Comparison of ENCODE assay signal across 8 mouse cellular contexts in the genomic region with DNA sequence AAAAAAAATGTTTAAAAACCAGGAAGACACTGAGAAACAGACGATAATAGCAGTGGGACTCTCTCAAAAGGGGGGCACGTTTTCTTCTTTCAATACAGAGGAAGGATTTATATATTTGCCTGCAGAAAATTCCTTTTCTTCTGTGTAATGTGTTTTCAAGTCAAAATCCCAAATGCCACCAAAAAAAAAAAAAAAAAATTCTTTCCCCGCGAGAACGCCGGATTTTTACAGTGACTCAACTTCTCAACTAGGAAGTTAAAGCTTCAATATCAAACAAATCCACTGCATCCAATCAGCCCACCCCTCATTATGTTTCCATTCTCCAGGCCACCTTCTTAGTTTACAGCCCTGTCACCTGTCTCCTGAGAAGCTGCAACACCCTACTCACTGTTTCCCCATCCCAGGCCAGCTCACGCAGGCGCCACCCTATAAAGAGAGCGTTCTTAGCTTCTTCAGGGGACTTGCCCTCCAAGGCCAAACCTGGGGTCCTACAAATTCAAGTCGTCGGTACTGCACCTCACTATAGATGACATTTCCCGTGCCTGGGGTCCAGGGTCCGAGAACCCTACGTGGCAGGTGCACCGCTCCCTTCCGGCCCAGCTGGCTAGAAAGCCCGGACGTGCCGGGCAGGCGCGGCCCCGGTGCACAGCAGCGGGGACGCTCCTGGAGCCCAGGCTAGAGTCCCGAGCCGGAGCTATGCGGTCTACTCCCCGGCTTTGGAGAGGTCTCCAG. TPM values are rescaled to one million over a fixed set of nuclear protein-coding genes. Genes with fewer than 3 reads are reported as not detected.
DNase-seq lines count a peak whose midpoint lies in the region; ATAC-seq and TF ChIP-seq lines count a peak whose summit lies in the region.

No protein-coding gene starts in this region.

- no peak for DNase-seq in heart, adult 9 months (ENCODE audit: low spot score in 2 of 2)
- no peak for DNase-seq in ES-E14 (ENCODE audit: low read depth, low spot score)
- DNase-seq in forebrain, postnatal 0 days: no peak
- DNase-seq in B cell, adult 2 months: no peak
- no peak for DNase-seq in gastrocnemius, adult 8-10 months (ENCODE audit: low spot score in 2 of 2)
- DNase-seq in kidney, postnatal 25 days: no peak

- no peak for TF ChIP-seq CTCF in forebrain, postnatal 0 days (IDR thresholded peaks at IDR 0.05; ENCODE audit: low read depth)

- ATAC-seq in heart, embryonic 14.5 days (ENCODE audit: insufficient number of reproducible peaks, insufficient read depth, low FRiP score, low read depth): no peak
- peak; percentile 1; the same call in 1 of the 2 replicates for ATAC-seq in forebrain, postnatal 0 days
- ATAC-seq in megakaryocyte, adult 5-6 weeks (ENCODE audit: poor library complexity, severe bottlenecking): peak; percentile 10; the same call in 1 of the 2 replicates

- in situ Hi-C loops in ES-E14 (cut with MboI; ENCODE audit: low sequenced_read_pairs in 2 of 2, unreplicated experiment in 2 of 2): no loop called here

- peak overlapping the region; percentile 76 for H3K4me2 ChIP-seq in heart, embryonic 14.5 days (ENCODE audit: low read length)
- H3K4me2 ChIP-seq in forebrain, postnatal 0 days (ENCODE audit: low read depth): peak overlapping the region; percentile 96

- H3K9me3 ChIP-seq in heart, embryonic 14.5 days (ENCODE audit: control insufficient read depth, low read length): peaks cover 6% of the 10 kb centered on the region; the same call in 1 of the 2 replicates
- H3K9me3 ChIP-seq in ES-E14 (ENCODE audit: control insufficient read depth, insufficient read depth, low read depth, low read length): no peaks in the 10 kb centered on the region
- no peaks in the 10 kb centered on the region for H3K9me3 ChIP-seq in forebrain, postnatal 0 days (ENCODE audit: low read length)

- H3K4me3 ChIP-seq in heart, embryonic 14.5 days (ENCODE audit: control insufficient read depth in 1 of 2, insufficient read depth in 1 of 2, low read depth in 1 of 2, low read length in 2 of 2): peak overlapping the region; percentile 74 to 90
- peak overlapping the region; percentile 86 to 98 for H3K4me3 ChIP-seq in ES-E14 (ENCODE audit: insufficient read depth in 1 of 2, low read depth in 1 of 2, low read length in 2 of 2, poor library complexity in 1 of 2, severe bottlenecking in 1 of 2)
- H3K4me3 ChIP-seq in forebrain, postnatal 0 days (ENCODE audit: low read depth, low read length): peak overlapping the region; percentile 86

- WGBS in heart, embryonic 14.5 days: 6% methylated on average over 28 of the region's 28 CpGs
- WGBS in forebrain, postnatal 0 days: 7% methylated on average over 28 of the region's 28 CpGs

- H3K36me3 ChIP-seq in heart, embryonic 14.5 days (ENCODE audit: control insufficient read depth, insufficient read depth, low read length): peaks cover 7% of the 10 kb centered on the region; the same call in 1 of the 2 replicates
- H3K36me3 ChIP-seq in ES-E14 (ENCODE audit: control insufficient read depth, insufficient read depth, low read length, poor library complexity, severe bottlenecking): no peaks in the 10 kb centered on the region
- no peaks in the 10 kb centered on the region for H3K36me3 ChIP-seq in forebrain, postnatal 0 days (ENCODE audit: insufficient read depth)

- peak overlapping the region; percentile 88 for H3K9ac ChIP-seq in heart, embryonic 14.5 days (ENCODE audit: low read length)
- H3K9ac ChIP-seq in ES-E14 (ENCODE audit: insufficient read depth, low read depth, low read length, poor library complexity, severe bottlenecking): peak overlapping the region; percentile 91
- peak overlapping the region; percentile 87 for H3K9ac ChIP-seq in forebrain, postnatal 0 days

- H3K4me1 ChIP-seq in heart, embryonic 14.5 days (ENCODE audit: control insufficient read depth in 2 of 2, insufficient read depth in 2 of 2, low read length in 2 of 2): peaks cover 0 to 34% of the 10 kb centered on the region in 2 experiments; a peak in 3 of 4 replicates
- H3K4me1 ChIP-seq in ES-E14 (ENCODE audit: control insufficient read depth in 2 of 2, insufficient read depth in 2 of 2, low read length in 2 of 2, poor library complexity in 1 of 2): peaks cover 2 to 3% of the 10 kb centered on the region in 2 experiments; a peak in 1 of 4 replicates
- H3K4me1 ChIP-seq in forebrain, postnatal 0 days (ENCODE audit: insufficient read depth): peaks cover 5% of the 10 kb centered on the region; the same call in 1 of the 2 replicates

- H3K27me3 ChIP-seq in heart, embryonic 14.5 days (ENCODE audit: control insufficient read depth, insufficient read depth, low read length): no peaks in the 10 kb centered on the region
- no peaks in the 10 kb centered on the region for H3K27me3 ChIP-seq in forebrain, postnatal 0 days (ENCODE audit: insufficient read depth, low read length)

- H3K27ac ChIP-seq in heart, embryonic 14.5 days (replicated peaks in 1 of 2; ENCODE audit: control insufficient read depth in 1 of 2, insufficient read depth in 1 of 2, low read depth in 2 of 2, low read length in 2 of 2): peak overlapping the region; percentile 94 to 96
- H3K27ac ChIP-seq in ES-E14 (ENCODE audit: insufficient read depth, low read depth, low read length, poor library complexity, severe bottlenecking): peak overlapping the region; percentile 91
- peak overlapping the region; percentile 96 for H3K27ac ChIP-seq in forebrain, postnatal 0 days (ENCODE audit: low read depth, low read length)

TF ChIP-seq in ES-E14, 5 proteins besides CTCF, POLR2A, EP300 and RAD21:
- no peak for TF ChIP-seq MAFK (IDR thresholded peaks at IDR 0.05; ENCODE audit: insufficient read depth, low read depth, low read length)
- peak; percentile 61; the same call in 1 of the 2 replicates for TF ChIP-seq ZNF384 (IDR thresholded peaks at IDR 0.05; ENCODE audit: low read depth, low read length)

RNA-seq across cellular contexts. Expression of a gene that starts 0.8 kb away (rescaled TPM):
- polyA plus RNA-seq in heart, embryonic 14.5 days (2014; fragmentation: Nextera tagmentation; extraction: Ambion mirVana): 63.2 and 72.3 TPM in 2 replicates
- total RNA-seq in ES-E14 (2012; rRNA removed): 42.4 and 48.5 TPM in 2 replicates
- 50.6 and 81.7 TPM in 2 replicates for total RNA-seq in forebrain, postnatal 0 days (2014; rRNA removed)
- polyA plus RNA-seq in forebrain, postnatal 0 days (2015; fragmentation: Nextera tagmentation; extraction: Ambion mirVana): 59.0 and 63.9 TPM in 2 replicates
- total RNA-seq in megakaryocyte, adult 5-6 weeks (2015): 66.8 and 78.9 TPM in 2 replicates
- 79.7 and 96.9 TPM in 2 replicates for total RNA-seq in megakaryocyte, adult 5-6 weeks (2017)
- total RNA-seq in gastrocnemius, adult 8-10 months (2022): 10 to 100 TPM; 27.9 to 33.0 (median 30.6) TPM

RNA-seq across cellular contexts. Expression of a gene that starts 0.8 kb away (rescaled TPM):
- 250 and 263 TPM in 2 replicates for polyA plus RNA-seq in heart, embryonic 14.5 days (2014; fragmentation: Nextera tagmentation; extraction: Ambion mirVana)
- total RNA-seq in ES-E14 (2012; rRNA removed): 113 and 164 TPM in 2 replicates
- total RNA-seq in forebrain, postnatal 0 days (2014; rRNA removed): 54.8 and 55.5 TPM in 2 replicates
- 66.7 and 71.5 TPM in 2 replicates for polyA plus RNA-seq in forebrain, postnatal 0 days (2015; fragmentation: Nextera tagmentation; extraction: Ambion mirVana)
- 41.2 and 47.1 TPM in 2 replicates for total RNA-seq in megakaryocyte, adult 5-6 weeks (2015)
- 28.6 and 54.7 TPM in 2 replicates for total RNA-seq in megakaryocyte, adult 5-6 weeks (2017)
- 100 to 1,000 TPM in 2 of 4 experiments, 10 to 100 TPM in 2; 88.2 to 104 (median 99.2) TPM for total RNA-seq in gastrocnemius, adult 8-10 months (2022)
